Mouse (Mus musculus): Measurements from ENCODE around the gene Cldn10. TPM values are rescaled to one million over a fixed set of nuclear protein-coding genes. Genes with fewer than 3 reads are reported as not detected.
"Not testable (repeated sequence)": the region's sequence is repeated elsewhere in the genome, so short reads cannot be mapped to it uniquely, and the experiment has no call there.

Cldn10 gene
- polyA plus RNA-seq, 1 experiment from 2014 or later, result 2.4 TPM

- no peak for ATAC-seq (ENCODE audit: low FRiP score)
- no peak overlapping the region for H3K4me2 ChIP-seq
- H3K27me3 ChIP-seq (replicated peaks), result no peaks in the 10 kb centered on the region
- H3K4me1 ChIP-seq, result no peaks in the 10 kb centered on the region
- H3K9me3 ChIP-seq (replicated peaks), result no peaks in the 10 kb centered on the region
- no peaks in the 10 kb centered on the region for H3K36me3 ChIP-seq
- WGBS, result 90% methylated on average over 5 of the region's 5 CpGs
- H3K9ac ChIP-seq (replicated peaks), result no peak overlapping the region
- H3K4me3 ChIP-seq (replicated peaks), result no peak overlapping the region
- no peak overlapping the region for H3K27ac ChIP-seq (replicated peaks)
Measured at GRCm38 (mm10) chr14:118807653-118808052, 19.9 kb downstream of the Cldn10 start.

DNA sequence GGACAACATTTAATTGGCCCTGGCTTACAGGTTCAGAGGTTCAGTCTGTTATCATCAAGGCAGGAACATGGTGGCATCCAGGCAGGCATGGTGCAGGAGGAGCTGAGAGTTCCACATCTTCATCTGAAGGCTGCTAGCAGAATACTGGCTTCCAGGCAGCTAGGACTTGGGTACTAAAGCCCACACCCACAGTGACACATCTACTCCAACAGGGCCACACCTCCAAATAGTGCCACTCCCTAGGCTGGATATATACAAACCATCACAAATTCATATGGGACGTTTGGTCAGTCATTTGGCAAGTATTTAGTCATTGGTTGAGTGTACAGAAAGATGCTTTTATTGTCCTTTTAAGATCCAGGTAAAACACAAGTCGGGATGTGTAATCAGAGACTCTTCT lies 20.5 kb downstream of the Cldn10 start:
- not testable (repeated sequence) for H3K9ac ChIP-seq (replicated peaks); H3K27me3 ChIP-seq (replicated peaks); H3K36me3 ChIP-seq; H3K4me3 ChIP-seq (replicated peaks); H3K4me1 ChIP-seq; H3K9me3 ChIP-seq (replicated peaks); H3K4me2 ChIP-seq; H3K27ac ChIP-seq (replicated peaks); ATAC-seq (ENCODE audit: low FRiP score)
- 90% methylated on average over 2 of the region's 2 CpGs for WGBS

GRCm38 (mm10) chr14:118809686-118810085 lies 22.0 kb downstream of the Cldn10 start:
- Histone ChIP-seq H3K9me3 (replicated peaks) (no peaks in the 10 kb centered on the region), H3K9ac (replicated peaks) (no peak overlapping the region), H3K36me3 (no peaks in the 10 kb centered on the region), H3K4me1 (no peaks in the 10 kb centered on the region), H3K27me3 (replicated peaks) (no peaks in the 10 kb centered on the region), H3K4me2 (no peak overlapping the region), H3K27ac (replicated peaks) (no peak overlapping the region), H3K4me3 (replicated peaks) (no peak overlapping the region)
- 86% methylated on average over 4 of the region's 4 CpGs for WGBS
- ATAC-seq (ENCODE audit: low FRiP score), result no peak

GRCm38 (mm10) chr14:118811256-118811655 lies 23.5 kb downstream of the Cldn10 start:
- not testable (repeated sequence) for H3K27ac ChIP-seq (replicated peaks); H3K27me3 ChIP-seq (replicated peaks); H3K9ac ChIP-seq (replicated peaks); H3K4me3 ChIP-seq (replicated peaks); ATAC-seq (ENCODE audit: low FRiP score); H3K4me2 ChIP-seq; H3K36me3 ChIP-seq; H3K9me3 ChIP-seq (replicated peaks); H3K4me1 ChIP-seq

DNA sequence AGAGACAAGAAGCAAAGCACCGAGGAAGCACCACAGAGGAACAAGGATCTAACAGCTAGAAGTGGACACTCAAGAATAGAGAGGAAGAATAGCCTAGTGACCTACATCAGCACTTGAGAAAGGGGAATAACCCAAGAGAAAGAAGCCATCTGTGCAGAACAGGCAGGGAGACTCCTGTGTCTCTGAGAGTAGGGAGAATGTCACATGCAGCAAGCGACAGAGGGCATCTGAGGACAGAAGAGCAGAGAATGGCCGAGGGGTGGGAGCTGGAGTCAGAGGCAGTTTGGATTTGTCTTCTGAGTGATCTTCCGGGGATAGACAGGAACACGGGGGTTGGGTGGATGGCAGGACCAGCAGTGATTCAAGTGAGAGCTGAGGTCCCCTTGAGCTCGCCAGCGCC lies 25.4 kb downstream of the Cldn10 start:
- Histone ChIP-seq H3K9me3 (replicated peaks) (no peaks in the 10 kb centered on the region), H3K4me3 (replicated peaks) (no peak overlapping the region), H3K27ac (replicated peaks) (no peak overlapping the region), H3K27me3 (replicated peaks) (no peaks in the 10 kb centered on the region), H3K9ac (replicated peaks) (no peak overlapping the region), H3K4me1 (no peaks in the 10 kb centered on the region), H3K36me3 (no peaks in the 10 kb centered on the region), H3K4me2 (no peak overlapping the region)
- ATAC-seq (ENCODE audit: low FRiP score), result no peak
- 74% methylated on average over 7 of the region's 7 CpGs for WGBS

DNA sequence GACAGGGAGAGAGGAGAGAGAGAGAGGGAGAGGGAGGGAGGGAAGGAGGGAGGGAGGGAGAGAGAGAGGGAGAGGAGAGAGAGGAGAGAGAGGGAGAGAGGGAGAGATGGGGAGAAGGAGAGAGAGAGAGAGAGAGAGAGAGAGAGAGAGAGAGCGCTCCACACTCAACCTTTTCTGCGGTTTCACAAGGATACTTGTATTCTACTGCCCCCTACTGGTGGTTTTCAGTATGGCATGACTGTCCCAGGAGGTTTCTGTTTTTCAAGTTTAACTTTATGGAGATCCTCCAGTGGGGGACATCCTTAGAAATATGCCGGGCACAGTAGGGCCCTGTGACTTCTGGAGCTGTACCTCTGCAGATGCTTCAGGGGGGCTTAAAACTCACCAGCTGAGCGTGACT lies 28.8 kb downstream of the Cldn10 start:
- H3K4me1 ChIP-seq, result peaks cover 4% of the 10 kb centered on the region; the same call in 1 of the 2 replicates
- H3K9me3 ChIP-seq (replicated peaks), result no peaks in the 10 kb centered on the region
- no peaks in the 10 kb centered on the region for H3K36me3 ChIP-seq
- H3K4me3 ChIP-seq (replicated peaks), result no peak overlapping the region
- WGBS, result 16% methylated on average over 4 of the region's 4 CpGs
- H3K27me3 ChIP-seq (replicated peaks), result peaks cover 5% of the 10 kb centered on the region; the same call in 1 of the 2 replicates
- no peak overlapping the region for H3K27ac ChIP-seq (replicated peaks)
- H3K9ac ChIP-seq (replicated peaks), result no peak overlapping the region
- no peak for ATAC-seq (ENCODE audit: low FRiP score)
- H3K4me2 ChIP-seq, result no peak overlapping the region

DNA sequence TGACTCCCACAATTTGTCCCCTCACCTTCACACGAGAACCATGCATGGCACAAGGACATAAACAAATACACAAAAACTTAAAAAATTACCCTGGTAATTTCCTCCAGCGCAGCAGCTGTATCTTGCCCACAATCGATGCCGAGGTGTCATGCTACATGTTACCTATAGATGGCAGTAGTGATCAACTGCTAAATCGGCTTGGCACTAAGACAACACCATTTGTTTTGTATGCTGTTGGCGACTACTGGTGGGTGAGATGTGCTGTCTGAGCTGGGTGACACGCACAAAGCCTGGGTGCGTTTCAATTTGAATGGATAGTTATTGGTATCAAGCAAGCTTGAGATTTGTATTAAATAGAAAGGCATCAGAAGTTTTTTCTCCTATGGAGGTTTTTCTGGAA lies 32.4 kb downstream of the Cldn10 start:
- 8% methylated on average over 8 of the region's 8 CpGs for WGBS
- Histone ChIP-seq H3K9me3 (replicated peaks) (no peaks in the 10 kb centered on the region), H3K4me2 (peak overlapping the region; percentile 28; the same call in 1 of the 2 replicates), H3K27ac (replicated peaks) (no peak overlapping the region), H3K4me1 (peaks cover 4% of the 10 kb centered on the region; the same call in 1 of the 2 replicates), H3K9ac (replicated peaks) (no peak overlapping the region), H3K27me3 (replicated peaks) (peaks cover 5% of the 10 kb centered on the region; the same call in 1 of the 2 replicates), H3K36me3 (no peaks in the 10 kb centered on the region), H3K4me3 (replicated peaks) (no peak overlapping the region)
- peak; percentile 51 for ATAC-seq (ENCODE audit: low FRiP score)

DNA sequence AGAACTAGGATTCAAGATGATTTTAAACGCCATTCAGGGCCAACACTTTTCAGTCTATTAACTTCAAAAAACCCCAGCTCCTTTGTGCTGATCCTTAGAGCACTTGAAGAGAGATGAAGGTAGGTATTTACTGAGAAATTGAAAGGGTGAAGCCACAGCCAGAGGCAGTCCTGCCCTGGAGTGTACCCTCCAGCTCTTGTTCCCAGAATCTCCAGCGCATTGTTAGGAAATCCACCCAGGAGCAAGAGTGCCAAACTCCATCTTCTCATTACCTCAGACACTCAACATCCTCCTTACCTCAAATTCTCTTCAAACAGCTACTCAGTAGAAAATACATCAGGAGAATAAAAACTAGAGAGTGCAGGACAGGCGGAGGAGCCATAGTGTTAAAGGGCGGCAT lies 35.1 kb downstream of the Cldn10 start:
- Histone ChIP-seq H3K36me3 (no peaks in the 10 kb centered on the region), H3K9ac (replicated peaks) (no peak overlapping the region), H3K4me2 (no peak overlapping the region), H3K27ac (replicated peaks) (no peak overlapping the region), H3K4me1 (peaks cover 4% of the 10 kb centered on the region; the same call in 1 of the 2 replicates), H3K9me3 (replicated peaks) (no peaks in the 10 kb centered on the region), H3K4me3 (replicated peaks) (no peak overlapping the region), H3K27me3 (replicated peaks) (peaks cover 5% of the 10 kb centered on the region; the same call in 1 of the 2 replicates)
- WGBS, result 88% methylated on average over 4 of the region's 4 CpGs
- no peak for ATAC-seq (ENCODE audit: low FRiP score)

DNA sequence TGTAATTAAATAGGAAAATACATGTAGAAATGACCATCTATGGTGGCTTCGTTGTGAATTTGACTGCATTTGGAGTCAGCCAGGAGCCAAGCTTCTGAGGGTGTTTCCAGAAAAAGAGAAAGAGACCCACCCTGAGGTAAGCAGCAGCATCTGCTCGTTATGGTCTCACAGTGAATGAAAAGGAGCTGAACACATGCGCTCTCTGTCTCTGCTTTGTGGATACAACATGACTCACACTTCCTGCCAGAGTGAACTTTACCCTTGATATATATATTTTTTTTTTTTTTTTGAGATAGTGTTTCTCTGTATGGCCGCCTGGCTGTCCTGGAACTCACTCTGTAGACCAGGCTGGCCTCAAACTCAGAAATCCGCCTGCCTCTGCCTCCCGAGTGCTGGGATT lies 35.6 kb downstream of the Cldn10 start:
- WGBS, result 87% methylated on average over 6 of the region's 6 CpGs
- Histone ChIP-seq H3K9me3 (replicated peaks) (no peaks in the 10 kb centered on the region), H3K4me2 (no peak overlapping the region), H3K27me3 (replicated peaks) (peaks cover 5% of the 10 kb centered on the region; the same call in 1 of the 2 replicates), H3K27ac (replicated peaks) (no peak overlapping the region), H3K4me1 (peaks cover 4% of the 10 kb centered on the region; the same call in 1 of the 2 replicates), H3K4me3 (replicated peaks) (no peak overlapping the region), H3K36me3 (no peaks in the 10 kb centered on the region), H3K9ac (replicated peaks) (no peak overlapping the region)
- no peak for ATAC-seq (ENCODE audit: low FRiP score)

- no peak overlapping the region for H3K9ac ChIP-seq (replicated peaks)
- no peaks in the 10 kb centered on the region for H3K36me3 ChIP-seq
- 89% methylated on average over 8 of the region's 8 CpGs for WGBS
- no peaks in the 10 kb centered on the region for H3K9me3 ChIP-seq (replicated peaks)
- H3K27me3 ChIP-seq (replicated peaks), result no peaks in the 10 kb centered on the region
- H3K4me2 ChIP-seq, result no peak overlapping the region
- no peak overlapping the region for H3K4me3 ChIP-seq (replicated peaks)
- no peak for ATAC-seq (ENCODE audit: low FRiP score)
- H3K4me1 ChIP-seq, result no peaks in the 10 kb centered on the region
- no peak overlapping the region for H3K27ac ChIP-seq (replicated peaks)
Measured at GRCm38 (mm10) chr14:118826346-118826745, 38.6 kb downstream of the Cldn10 start.

DNA sequence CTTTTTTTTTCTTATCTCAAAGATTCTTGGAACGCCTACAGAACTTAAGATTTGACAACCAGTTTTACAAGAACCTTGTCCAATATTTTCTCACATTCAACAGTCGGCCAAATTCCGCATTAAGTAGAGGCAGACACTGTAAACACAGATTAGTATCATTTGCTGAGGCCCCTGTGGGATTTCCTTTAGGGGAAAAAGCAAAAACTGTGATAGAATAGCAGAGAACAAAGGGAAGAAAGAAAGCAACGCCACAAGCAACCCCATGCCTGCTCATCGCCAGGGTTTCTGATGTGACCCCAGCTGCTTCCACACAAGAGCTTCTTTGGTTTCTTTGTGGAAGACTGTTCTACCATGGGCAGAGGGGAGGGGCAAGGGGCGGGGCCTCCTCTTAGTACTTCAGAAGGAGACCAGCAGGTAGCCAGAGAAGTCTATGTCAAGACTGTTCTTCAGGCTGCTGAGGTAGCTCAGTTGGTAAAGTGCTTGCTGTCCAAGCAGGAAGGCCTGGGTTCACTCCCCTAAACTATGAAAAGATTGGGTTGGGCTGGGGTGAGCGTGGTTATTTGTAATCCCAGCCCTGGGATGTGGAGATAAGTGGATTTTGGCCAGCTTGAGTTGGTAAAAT lies 39.7 kb downstream of the Cldn10 start:
- no peak overlapping the region for H3K4me2 ChIP-seq
- H3K4me3 ChIP-seq (replicated peaks), result no peak overlapping the region
- no peaks in the 10 kb centered on the region for H3K9me3 ChIP-seq (replicated peaks)
- no peaks in the 10 kb centered on the region for H3K36me3 ChIP-seq
- no peaks in the 10 kb centered on the region for H3K27me3 ChIP-seq (replicated peaks)
- 23% methylated on average over 7 of the region's 7 CpGs for WGBS
- H3K4me1 ChIP-seq, result no peaks in the 10 kb centered on the region
- no peak for ATAC-seq (ENCODE audit: low FRiP score)
- H3K9ac ChIP-seq (replicated peaks), result no peak overlapping the region
- H3K27ac ChIP-seq (replicated peaks), result no peak overlapping the region

GRCm38 (mm10) chr14:118829331-118830095 lies 41.8 kb downstream of the Cldn10 start:
- 82% methylated on average over 11 of the region's 11 CpGs for WGBS

More at GRCm38 (mm10) chr14:118829331-118830095, 41.8 kb downstream of the Cldn10 start:
- H3K9ac ChIP-seq (replicated peaks), result no peak overlapping the region
- H3K9me3 ChIP-seq (replicated peaks), result no peaks in the 10 kb centered on the region
- no peaks in the 10 kb centered on the region for H3K27me3 ChIP-seq (replicated peaks)
- no peak overlapping the region for H3K27ac ChIP-seq (replicated peaks)
- H3K4me2 ChIP-seq, result no peak overlapping the region
- no peak for ATAC-seq (ENCODE audit: low FRiP score)
- H3K36me3 ChIP-seq, result no peaks in the 10 kb centered on the region
- H3K4me1 ChIP-seq, result no peaks in the 10 kb centered on the region
- H3K4me3 ChIP-seq (replicated peaks), result no peak overlapping the region

Data from neural tube, embryonic 15.5 days (tissue).